Mouse (Mus musculus): Measurements from ENCODE around the gene Sf3b5. TPM values are rescaled to one million over a fixed set of nuclear protein-coding genes. Genes with fewer than 3 reads are reported as not detected.
"Not testable (repeated sequence)": the region's sequence is repeated elsewhere in the genome, so short reads cannot be mapped to it uniquely, and the experiment has no call there.

Sf3b5 gene
- polyA plus RNA-seq, 1 experiment from 2014 or later = 27.3 TPM

DNA sequence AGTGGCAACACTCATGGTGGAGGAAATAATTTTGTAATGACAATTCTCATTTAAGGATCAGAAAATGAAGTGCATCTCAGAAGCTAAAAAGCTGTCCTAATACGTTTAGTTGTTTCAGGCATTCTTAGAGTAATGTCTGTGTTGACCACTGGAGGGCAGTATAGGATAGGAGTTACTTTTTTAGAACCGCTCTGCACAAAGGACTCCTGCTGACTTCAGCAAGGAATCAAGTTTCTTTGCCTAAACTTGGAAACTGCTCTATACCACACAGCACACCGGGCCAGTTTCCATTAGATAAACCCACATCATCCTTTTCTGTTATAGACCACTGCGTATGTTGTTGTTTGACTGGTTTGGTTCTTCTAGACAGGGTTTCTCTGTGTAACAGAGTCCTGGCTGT lies 11.4 kb downstream of the Sf3b5 start:
- Histone ChIP-seq H3K9me3 (no peaks in the 10 kb centered on the region), H3K9ac (no peak overlapping the region), H3K27ac (replicated peaks) (no peak overlapping the region), H3K4me2 (no peak overlapping the region), H3K4me1 (replicated peaks) (no peaks in the 10 kb centered on the region), H3K27me3 (no peaks in the 10 kb centered on the region), H3K4me3 (no peak overlapping the region), H3K36me3 (no peaks in the 10 kb centered on the region)
- 28% methylated on average over 4 of the region's 4 CpGs for WGBS
- ATAC-seq (ENCODE audit: low read depth) = peak; percentile 51; the same call in 1 of the 2 replicates

GRCm38 (mm10) chr10:13018510-13018909 lies 13.4 kb downstream of the Sf3b5 start:
- no peak overlapping the region for H3K27ac ChIP-seq (replicated peaks)
- no peak overlapping the region for H3K4me2 ChIP-seq
- ATAC-seq (ENCODE audit: low read depth) = no peak
- H3K27me3 ChIP-seq = no peaks in the 10 kb centered on the region
- no peaks in the 10 kb centered on the region for H3K4me1 ChIP-seq (replicated peaks)
- WGBS = 66% methylated on average over 7 of the region's 7 CpGs
- H3K9me3 ChIP-seq = no peaks in the 10 kb centered on the region
- H3K4me3 ChIP-seq = no peak overlapping the region
- H3K9ac ChIP-seq = no peak overlapping the region
- H3K36me3 ChIP-seq = no peaks in the 10 kb centered on the region

GRCm38 (mm10) chr10:13019026-13019425 lies 13.9 kb downstream of the Sf3b5 start:
- 82% methylated on average over 5 of the region's 5 CpGs for WGBS

DNA sequence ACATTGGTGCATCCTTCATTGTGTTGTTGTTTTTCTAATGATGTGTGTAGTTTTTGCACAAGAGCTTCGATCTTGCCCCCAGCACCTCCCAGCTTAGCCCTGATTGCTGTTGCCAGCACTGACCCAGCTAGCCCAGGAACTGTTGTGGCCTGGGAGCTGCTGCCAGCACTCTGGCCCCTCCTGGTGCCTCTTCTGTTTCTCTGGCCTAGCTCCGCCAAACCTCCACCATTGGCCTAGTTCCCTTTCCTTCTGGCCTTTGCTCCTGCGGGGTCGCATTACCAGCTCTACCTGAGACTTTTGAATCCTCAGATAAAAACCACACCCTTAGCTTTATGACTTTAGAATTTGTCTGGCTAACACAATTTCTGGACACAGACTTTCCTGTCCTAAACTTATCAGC lies 17.0 kb downstream of the Sf3b5 start:
- H3K9ac ChIP-seq = no peak overlapping the region
- no peaks in the 10 kb centered on the region for H3K27me3 ChIP-seq
- H3K27ac ChIP-seq (replicated peaks) = no peak overlapping the region
- H3K36me3 ChIP-seq = no peaks in the 10 kb centered on the region
- no peaks in the 10 kb centered on the region for H3K4me1 ChIP-seq (replicated peaks)
- no peaks in the 10 kb centered on the region for H3K9me3 ChIP-seq
- no peak for ATAC-seq (ENCODE audit: low read depth)
- WGBS = 92% methylated on average over 4 of the region's 4 CpGs
- H3K4me3 ChIP-seq = no peak overlapping the region
- H3K4me2 ChIP-seq = no peak overlapping the region

More at GRCm38 (mm10) chr10:13019026-13019425, 13.9 kb downstream of the Sf3b5 start:
- Histone ChIP-seq H3K36me3 (no peaks in the 10 kb centered on the region), H3K4me3 (no peak overlapping the region), H3K27ac (replicated peaks) (no peak overlapping the region), H3K9me3 (no peaks in the 10 kb centered on the region), H3K4me2 (no peak overlapping the region), H3K27me3 (no peaks in the 10 kb centered on the region), H3K4me1 (replicated peaks) (no peaks in the 10 kb centered on the region), H3K9ac (no peak overlapping the region)
- no peak for ATAC-seq (ENCODE audit: low read depth)

GRCm38 (mm10) chr10:13023985-13024384 lies 18.8 kb downstream of the Sf3b5 start:
- not testable (repeated sequence) for H3K9me3 ChIP-seq; H3K36me3 ChIP-seq; H3K4me2 ChIP-seq; H3K4me3 ChIP-seq; ATAC-seq (ENCODE audit: low read depth); H3K27ac ChIP-seq (replicated peaks); H3K9ac ChIP-seq; H3K27me3 ChIP-seq; H3K4me1 ChIP-seq (replicated peaks)
- WGBS = 69% methylated on average over 3 of the region's 3 CpGs

GRCm38 (mm10) chr10:13027702-13028101 lies 22.6 kb downstream of the Sf3b5 start:
- H3K4me2 ChIP-seq = no peak overlapping the region
- no peak for ATAC-seq (ENCODE audit: low read depth)
- H3K9me3 ChIP-seq = no peaks in the 10 kb centered on the region

GRCm38 (mm10) chr10:13028215-13028614 lies 23.1 kb downstream of the Sf3b5 start:
- Histone ChIP-seq H3K4me1 (replicated peaks) (no peaks in the 10 kb centered on the region), H3K9me3 (no peaks in the 10 kb centered on the region), H3K9ac (no peak overlapping the region), H3K27me3 (no peaks in the 10 kb centered on the region), H3K4me2 (no peak overlapping the region), H3K27ac (replicated peaks) (no peak overlapping the region), H3K36me3 (no peaks in the 10 kb centered on the region), H3K4me3 (no peak overlapping the region)
- WGBS = 90% methylated on average over 1 of the region's 1 CpGs
- no peak for ATAC-seq (ENCODE audit: low read depth)

More at GRCm38 (mm10) chr10:13027702-13028101, 22.6 kb downstream of the Sf3b5 start:
- Histone ChIP-seq H3K36me3 (no peaks in the 10 kb centered on the region), H3K9ac (no peak overlapping the region), H3K27me3 (no peaks in the 10 kb centered on the region), H3K4me3 (no peak overlapping the region), H3K27ac (replicated peaks) (no peak overlapping the region), H3K4me1 (replicated peaks) (no peaks in the 10 kb centered on the region)
- WGBS = 92% methylated on average over 5 of the region's 5 CpGs

- WGBS = 84% methylated on average over 5 of the region's 5 CpGs
- H3K9me3 ChIP-seq = no peaks in the 10 kb centered on the region
These were observed 24.3 kb downstream of the Sf3b5 start for GRCm38 (mm10) chr10:13029416-13029815.

GRCm38 (mm10) chr10:13035270-13035669 lies 30.1 kb downstream of the Sf3b5 start:
- WGBS = 94% methylated on average over 3 of the region's 3 CpGs
- Histone ChIP-seq H3K4me3 (no peak overlapping the region), H3K27me3 (no peaks in the 10 kb centered on the region), H3K4me2 (no peak overlapping the region), H3K27ac (replicated peaks) (no peak overlapping the region), H3K4me1 (replicated peaks) (no peaks in the 10 kb centered on the region), H3K9ac (no peak overlapping the region), H3K36me3 (no peaks in the 10 kb centered on the region), H3K9me3 (no peaks in the 10 kb centered on the region)
- no peak for ATAC-seq (ENCODE audit: low read depth)

More at GRCm38 (mm10) chr10:13029416-13029815, 24.3 kb downstream of the Sf3b5 start:
- no peak overlapping the region for H3K4me2 ChIP-seq
- H3K27me3 ChIP-seq = no peaks in the 10 kb centered on the region
- no peak overlapping the region for H3K4me3 ChIP-seq
- H3K27ac ChIP-seq (replicated peaks) = no peak overlapping the region
- no peak for ATAC-seq (ENCODE audit: low read depth)
- H3K9ac ChIP-seq = no peak overlapping the region
- H3K36me3 ChIP-seq = no peaks in the 10 kb centered on the region
- no peaks in the 10 kb centered on the region for H3K4me1 ChIP-seq (replicated peaks)

DNA sequence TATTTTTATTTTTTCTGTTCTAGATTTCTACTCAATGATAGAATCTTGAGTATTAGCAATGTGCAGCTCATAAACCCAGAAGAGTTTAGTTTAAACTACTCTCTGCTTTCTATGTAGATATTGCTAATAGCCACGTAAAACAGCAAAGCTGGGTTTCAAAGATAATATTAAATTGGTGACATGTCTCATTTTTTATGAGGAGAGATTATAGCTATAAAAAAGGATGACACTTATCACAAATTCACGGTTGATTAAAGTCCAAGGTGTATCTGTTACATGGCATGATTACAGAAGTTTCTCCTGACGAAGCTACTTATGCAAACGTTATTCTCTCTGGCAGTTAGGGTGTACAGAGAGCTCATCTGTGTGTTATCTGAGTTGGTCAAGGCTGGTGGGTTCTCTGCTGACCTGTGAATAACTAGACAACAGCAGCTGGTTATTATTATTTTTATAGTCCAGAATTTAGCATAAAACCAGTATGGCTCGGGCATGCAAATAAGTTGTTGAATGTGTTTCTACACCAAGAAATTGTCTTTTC lies 34.6 kb downstream of the Sf3b5 start:
- no peak overlapping the region for H3K27ac ChIP-seq (replicated peaks)
- no peak for ATAC-seq (ENCODE audit: low read depth)
- no peaks in the 10 kb centered on the region for H3K36me3 ChIP-seq
- no peaks in the 10 kb centered on the region for H3K27me3 ChIP-seq
- no peaks in the 10 kb centered on the region for H3K4me1 ChIP-seq (replicated peaks)
- H3K9me3 ChIP-seq = no peaks in the 10 kb centered on the region
- no peak overlapping the region for H3K9ac ChIP-seq
- H3K4me3 ChIP-seq = no peak overlapping the region
- WGBS = 86% methylated on average over 5 of the region's 5 CpGs
- H3K4me2 ChIP-seq = no peak overlapping the region

DNA sequence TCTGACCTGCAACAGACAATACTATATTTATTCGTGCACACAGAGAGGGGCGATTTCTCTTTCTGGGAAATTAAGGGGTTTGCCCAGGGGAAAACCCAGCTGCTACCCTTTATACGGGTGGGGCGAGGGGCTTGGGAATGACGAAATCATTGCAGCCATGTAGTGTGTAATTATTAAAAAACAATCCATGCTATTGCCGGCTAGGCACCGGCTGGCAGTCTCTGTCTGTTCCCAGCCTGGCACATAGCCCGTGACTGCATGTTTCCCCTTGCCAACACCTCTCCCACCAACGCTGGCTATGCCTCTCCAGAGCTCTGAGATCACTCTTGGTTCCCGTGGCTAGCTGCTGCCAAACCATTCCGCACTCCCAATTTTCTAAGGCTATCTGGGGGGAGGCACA lies 39.5 kb downstream of the Sf3b5 start:
- Histone ChIP-seq H3K4me2 (no peak overlapping the region), H3K36me3 (no peaks in the 10 kb centered on the region), H3K27ac (replicated peaks) (no peak overlapping the region), H3K9me3 (no peaks in the 10 kb centered on the region), H3K27me3 (no peaks in the 10 kb centered on the region), H3K4me3 (no peak overlapping the region), H3K4me1 (replicated peaks) (no peaks in the 10 kb centered on the region), H3K9ac (no peak overlapping the region)
- WGBS = 78% methylated on average over 11 of the region's 11 CpGs
- peak; percentile 59 for ATAC-seq (ENCODE audit: low read depth)

DNA sequence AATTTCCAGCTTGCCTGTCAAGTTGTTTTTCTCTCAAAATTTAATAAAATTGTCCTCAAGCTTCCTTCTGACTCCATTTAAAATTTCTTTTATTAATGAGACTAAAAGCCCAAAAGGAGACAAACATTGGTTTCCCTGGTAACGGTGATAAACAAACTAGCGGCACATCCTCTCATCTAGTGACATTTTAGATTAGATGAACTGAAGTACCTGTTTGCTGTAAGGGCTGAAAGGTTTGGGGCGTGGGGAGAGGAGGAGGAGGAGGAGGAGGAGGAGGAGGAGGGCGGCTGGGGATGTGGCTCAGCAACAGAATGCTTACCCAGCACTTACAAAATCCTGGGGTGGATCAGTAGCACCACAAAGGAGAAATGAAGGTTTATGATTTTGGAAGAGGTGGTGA lies 42.7 kb downstream of the Sf3b5 start:
- no peaks in the 10 kb centered on the region; the same call in 1 of the 2 replicates for H3K9me3 ChIP-seq
- no peaks in the 10 kb centered on the region for H3K4me1 ChIP-seq (replicated peaks)
- H3K27ac ChIP-seq (replicated peaks) = no peak overlapping the region
- H3K27me3 ChIP-seq = no peaks in the 10 kb centered on the region
- WGBS = 61% methylated on average over 4 of the region's 4 CpGs
- no peak overlapping the region for H3K4me3 ChIP-seq
- no peak overlapping the region for H3K4me2 ChIP-seq
- H3K9ac ChIP-seq = no peak overlapping the region
- ATAC-seq (ENCODE audit: low read depth) = no peak
- no peaks in the 10 kb centered on the region for H3K36me3 ChIP-seq

DNA sequence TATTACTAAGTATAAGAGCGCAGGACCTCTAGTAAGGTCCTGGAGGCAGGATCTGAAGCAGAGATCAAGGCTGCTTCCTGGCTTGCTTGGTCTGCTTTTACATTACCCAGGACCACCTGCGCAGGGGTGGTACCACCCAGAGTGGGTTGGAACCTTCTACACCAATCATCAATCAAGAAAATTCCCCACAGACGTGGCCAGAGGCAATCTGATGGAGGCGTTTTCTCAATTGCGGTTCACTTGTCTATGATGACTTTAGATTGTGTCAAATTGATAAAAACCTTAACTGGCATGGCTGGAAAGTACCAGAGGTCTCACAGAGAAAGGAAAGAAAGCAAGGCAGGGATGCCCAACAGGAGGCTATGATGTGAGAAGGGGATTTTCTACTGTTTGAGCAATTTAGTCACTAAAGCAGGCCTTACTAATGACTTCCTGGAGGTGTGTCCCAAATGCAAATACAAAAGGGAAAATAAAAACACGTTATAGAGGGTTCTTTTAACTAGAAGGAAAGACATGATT lies 51.8 kb downstream of the Sf3b5 start:
- Histone ChIP-seq H3K9ac (no peak overlapping the region), H3K4me2 (no peak overlapping the region), H3K27ac (replicated peaks) (no peak overlapping the region), H3K9me3 (no peaks in the 10 kb centered on the region; the same call in 1 of the 2 replicates), H3K36me3 (no peaks in the 10 kb centered on the region), H3K27me3 (peaks cover 28% of the 10 kb centered on the region), H3K4me1 (replicated peaks) (peaks cover 12% of the 10 kb centered on the region), H3K4me3 (no peak overlapping the region)
- 82% methylated on average over 6 of the region's 6 CpGs for WGBS
- ATAC-seq (ENCODE audit: low read depth) = no peak

All from neural tube, embryonic 13.5 days (tissue).